Mouse (Mus musculus): Measurements from ENCODE around the gene Adipoq. TPM values are rescaled to one million over a fixed set of nuclear protein-coding genes. Genes with fewer than 3 reads are reported as not detected.
"Not testable (repeated sequence)": the region's sequence is repeated elsewhere in the genome, so short reads cannot be mapped to it uniquely, and the experiment has no call there.

Gene Adipoq
- not detected in 2 replicates for polyA plus RNA-seq (2015; fragmentation: Nextera tagmentation; extraction: Ambion mirVana)

- H3K27ac ChIP-seq (replicated peaks), result no peak within 1 kb of the TSS
- no peaks in the 10 kb centered on the region for H3K9me3 ChIP-seq
- H3K36me3 ChIP-seq, result no peaks in the 10 kb centered on the region
- no peak within 1 kb of the TSS for H3K4me2 ChIP-seq
- H3K4me1 ChIP-seq (replicated peaks), result no peaks in the 10 kb centered on the region
- 86% methylated on average over 3 of the region's 3 CpGs for WGBS
- H3K9ac ChIP-seq, result no peak within 1 kb of the TSS
- H3K27me3 ChIP-seq, result no peaks in the 10 kb centered on the region
- ATAC-seq (ENCODE audit: low read depth), result no peak
- H3K4me3 ChIP-seq, result no peak within 1 kb of the TSS
These were observed at the start of gene Adipoq for GRCm38 (mm10) chr16:23146280-23146679. Gene Adipoq, plus strand, starts transcription at chr16:23146536.

DNA sequence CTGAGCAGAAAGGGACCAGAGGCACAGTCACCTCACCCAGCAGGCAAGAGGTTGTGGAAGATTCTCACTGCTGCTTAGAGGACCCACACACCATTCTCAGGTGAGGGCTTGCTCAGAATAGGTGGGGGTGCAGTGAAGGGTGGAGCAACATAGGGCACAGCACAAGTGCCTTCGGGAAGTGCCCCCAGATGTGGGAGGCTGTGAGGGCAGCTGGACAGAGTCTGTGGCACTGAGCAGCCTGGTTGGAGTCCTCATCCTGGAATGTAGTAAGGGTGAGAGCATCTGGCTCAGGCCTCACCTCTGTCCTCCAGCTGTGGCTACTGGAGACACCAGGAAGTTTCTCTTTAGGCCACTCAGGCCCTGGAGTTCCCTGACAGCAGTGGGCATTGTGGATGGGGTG lies 49.5 kb upstream of the Adipoq start:
- not testable (repeated sequence) for H3K4me3 ChIP-seq; H3K4me2 ChIP-seq; H3K9me3 ChIP-seq; H3K9ac ChIP-seq; H3K27ac ChIP-seq (replicated peaks); ATAC-seq (ENCODE audit: low read depth); H3K36me3 ChIP-seq
- WGBS, result 95% methylated on average over 1 of the region's 1 CpGs
- Histone ChIP-seq H3K27me3 (peaks cover 20% of the 10 kb centered on the region), H3K4me1 (replicated peaks) (peaks cover 14% of the 10 kb centered on the region)

GRCm38 (mm10) chr16:23097290-23098104 lies 48.8 kb upstream of the Adipoq start:
- H3K4me2 ChIP-seq; H3K9me3 ChIP-seq; H3K36me3 ChIP-seq; H3K9ac ChIP-seq; ATAC-seq (ENCODE audit: low read depth); H3K4me3 ChIP-seq; H3K27ac ChIP-seq (replicated peaks): not testable (repeated sequence)
- Histone ChIP-seq H3K4me1 (replicated peaks) (peaks cover 15% of the 10 kb centered on the region), H3K27me3 (peaks cover 20% of the 10 kb centered on the region)
- 83% methylated on average over 8 of the region's 8 CpGs for WGBS

DNA sequence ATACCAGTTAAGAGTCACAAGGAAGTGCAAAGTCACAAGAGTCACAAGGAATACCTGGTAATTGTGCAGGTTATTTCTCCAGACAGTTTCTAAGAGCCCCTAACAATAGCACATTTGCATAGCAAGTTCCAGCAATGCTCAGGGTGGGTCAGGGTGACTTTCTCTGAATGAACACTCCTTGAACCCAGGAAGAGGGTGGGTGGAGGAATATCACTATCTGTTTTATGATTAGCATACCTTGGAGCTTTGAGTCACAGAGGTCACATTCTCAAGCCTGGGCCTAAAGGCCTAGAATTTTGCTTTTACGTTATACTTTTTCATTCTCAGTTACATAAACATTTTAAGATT lies 48.3 kb upstream of the Adipoq start:
- H3K27ac ChIP-seq (replicated peaks); ATAC-seq (ENCODE audit: low read depth); H3K4me3 ChIP-seq; H3K9me3 ChIP-seq; H3K36me3 ChIP-seq; H3K9ac ChIP-seq; H3K4me2 ChIP-seq: not testable (repeated sequence)
- Histone ChIP-seq H3K27me3 (peaks cover 20% of the 10 kb centered on the region), H3K4me1 (replicated peaks) (peaks cover 21% of the 10 kb centered on the region)
- WGBS, result 93% methylated on average over 1 of the region's 1 CpGs

DNA sequence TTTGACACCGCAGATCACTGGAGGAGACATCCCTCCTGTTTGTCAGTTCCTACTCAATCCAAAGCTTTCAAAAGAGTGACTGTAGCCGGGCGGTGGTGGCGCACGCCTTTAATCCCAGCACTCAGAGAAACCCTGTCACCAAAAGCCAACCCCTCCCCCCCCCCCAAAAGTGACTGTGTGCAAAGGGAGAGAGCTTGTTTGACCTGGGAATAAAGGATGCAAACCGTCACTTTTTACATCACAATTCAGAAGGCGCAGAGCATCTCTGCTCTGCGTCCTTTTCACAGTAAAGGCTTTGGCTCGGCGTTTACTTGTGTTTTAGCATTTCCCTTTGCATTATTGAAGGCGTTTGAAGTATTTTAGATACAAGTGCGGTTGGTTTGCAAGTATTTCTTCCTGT lies 46.7 kb upstream of the Adipoq start:
- Histone ChIP-seq H3K4me3 (peak overlapping the region; percentile 29), H3K27ac (replicated peaks) (no peak overlapping the region), H3K36me3 (no peaks in the 10 kb centered on the region), H3K27me3 (peaks cover 20% of the 10 kb centered on the region), H3K9ac (peak overlapping the region; percentile 47), H3K4me1 (replicated peaks) (peaks cover 21% of the 10 kb centered on the region), H3K4me2 (peak overlapping the region; percentile 52), H3K9me3 (no peaks in the 10 kb centered on the region)
- WGBS, result 7% methylated on average over 12 of the region's 12 CpGs
- no peak for ATAC-seq (ENCODE audit: low read depth)

- Histone ChIP-seq H3K4me2 (peak overlapping the region; percentile 52), H3K9me3 (no peaks in the 10 kb centered on the region), H3K27ac (replicated peaks) (no peak overlapping the region), H3K4me1 (replicated peaks) (peaks cover 21% of the 10 kb centered on the region), H3K27me3 (peaks cover 20% of the 10 kb centered on the region), H3K4me3 (peak overlapping the region; percentile 29), H3K9ac (peak overlapping the region; percentile 47), H3K36me3 (no peaks in the 10 kb centered on the region)
- peak; percentile 72; the same call in 1 of the 2 replicates for ATAC-seq (ENCODE audit: low read depth)
- WGBS, result 3% methylated on average over 9 of the region's 9 CpGs
These were observed 46.2 kb upstream of the Adipoq start for GRCm38 (mm10) chr16:23100099-23100575.

GRCm38 (mm10) chr16:23100613-23101012 lies 45.7 kb upstream of the Adipoq start:
- H3K27me3 ChIP-seq, result peaks cover 20% of the 10 kb centered on the region
- no peaks in the 10 kb centered on the region for H3K36me3 ChIP-seq
- H3K4me3 ChIP-seq, result peak overlapping the region; percentile 29
- no peak for ATAC-seq (ENCODE audit: low read depth)
- H3K9me3 ChIP-seq, result no peaks in the 10 kb centered on the region
- no peak overlapping the region for H3K27ac ChIP-seq (replicated peaks)
- H3K9ac ChIP-seq, result peak overlapping the region; percentile 47
- H3K4me2 ChIP-seq, result peak overlapping the region; percentile 52
- WGBS, result 11% methylated on average over 10 of the region's 10 CpGs
- H3K4me1 ChIP-seq (replicated peaks), result peaks cover 21% of the 10 kb centered on the region

DNA sequence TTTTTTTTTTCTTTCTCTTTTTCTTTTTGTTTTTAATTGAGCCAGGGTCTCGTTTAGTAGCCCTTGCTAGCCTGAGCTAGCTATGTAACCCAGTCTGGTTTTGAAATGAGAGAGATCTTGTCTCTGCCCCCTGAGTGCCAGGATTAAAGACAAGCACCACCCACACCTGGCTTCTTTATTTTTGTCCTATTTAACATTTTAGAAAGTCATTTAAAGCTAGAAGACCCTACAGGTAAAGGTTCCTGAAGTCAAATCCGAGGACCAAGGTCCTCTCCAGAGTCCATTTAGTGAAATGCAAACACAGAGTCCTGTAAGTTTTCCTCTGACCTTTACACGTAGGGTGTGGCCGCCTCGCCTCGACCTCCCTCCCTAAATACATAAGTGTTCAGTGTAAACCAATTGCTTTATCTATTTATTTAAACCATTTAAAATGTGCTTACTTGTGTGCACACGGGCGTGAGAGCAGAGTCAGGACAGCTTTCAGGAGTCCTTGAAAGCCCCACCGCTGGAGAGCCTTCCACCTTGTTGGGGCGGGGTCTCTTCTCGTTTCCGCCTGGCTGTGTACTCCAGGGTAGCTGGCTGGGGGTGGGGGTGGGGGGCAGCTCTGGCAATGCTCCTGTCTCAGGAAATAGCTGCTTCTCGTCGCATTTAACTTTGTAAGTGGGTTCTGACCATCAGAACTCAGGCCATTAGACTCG lies 43.8 kb upstream of the Adipoq start:
- Histone ChIP-seq H3K4me2 (peak overlapping the region; percentile 51), H3K27ac (replicated peaks) (no peak overlapping the region), H3K9ac (peak overlapping the region; percentile 59), H3K4me1 (replicated peaks) (peaks cover 25% of the 10 kb centered on the region), H3K27me3 (peaks cover 20% of the 10 kb centered on the region), H3K36me3 (no peaks in the 10 kb centered on the region), H3K4me3 (peak overlapping the region; percentile 24), H3K9me3 (no peaks in the 10 kb centered on the region)
- no peak for ATAC-seq (ENCODE audit: low read depth)
- WGBS, result 16% methylated on average over 15 of the region's 15 CpGs

DNA sequence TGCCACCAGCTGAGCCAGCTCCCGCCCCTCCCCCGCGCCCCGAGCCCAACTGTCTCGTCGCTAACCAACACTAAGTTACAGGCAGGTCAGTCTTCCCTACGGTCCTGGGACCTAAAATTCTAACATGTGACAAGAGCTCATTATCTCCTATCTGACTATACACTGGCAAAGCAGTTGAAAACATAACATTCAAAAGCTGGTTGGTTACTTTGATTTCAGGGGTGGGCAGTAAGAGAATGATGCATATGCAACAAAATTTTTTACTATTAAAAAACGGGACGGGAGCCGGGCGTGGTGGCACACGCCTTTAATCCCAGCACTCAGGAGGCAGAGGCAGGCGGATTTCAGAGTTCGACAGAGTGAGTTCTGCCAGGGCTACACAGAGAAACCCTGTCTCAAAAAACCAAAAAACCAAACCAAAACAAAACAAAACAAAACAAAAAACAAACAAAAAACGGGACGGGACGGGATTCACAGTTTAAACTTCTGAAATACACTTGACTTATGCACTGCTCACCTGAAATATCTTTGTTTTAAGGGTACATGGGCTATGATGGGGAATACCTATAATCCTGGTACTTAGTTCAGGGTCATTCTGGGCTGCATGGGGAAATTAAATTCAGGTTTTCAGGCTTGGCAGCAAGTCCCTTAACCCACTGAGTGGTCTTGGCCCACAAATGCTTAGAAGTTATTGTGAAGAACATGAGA lies 43.1 kb upstream of the Adipoq start:
- no peaks in the 10 kb centered on the region for H3K9me3 ChIP-seq
- no peak overlapping the region for H3K27ac ChIP-seq (replicated peaks)
- peak overlapping the region; percentile 24 for H3K4me3 ChIP-seq
- no peak for ATAC-seq (ENCODE audit: low read depth)
- H3K36me3 ChIP-seq, result no peaks in the 10 kb centered on the region
- peaks cover 25% of the 10 kb centered on the region for H3K4me1 ChIP-seq (replicated peaks)
- peak overlapping the region; percentile 59 for H3K9ac ChIP-seq
- peaks cover 20% of the 10 kb centered on the region for H3K27me3 ChIP-seq
- 45% methylated on average over 17 of the region's 17 CpGs for WGBS
- H3K4me2 ChIP-seq, result peak overlapping the region; percentile 51

DNA sequence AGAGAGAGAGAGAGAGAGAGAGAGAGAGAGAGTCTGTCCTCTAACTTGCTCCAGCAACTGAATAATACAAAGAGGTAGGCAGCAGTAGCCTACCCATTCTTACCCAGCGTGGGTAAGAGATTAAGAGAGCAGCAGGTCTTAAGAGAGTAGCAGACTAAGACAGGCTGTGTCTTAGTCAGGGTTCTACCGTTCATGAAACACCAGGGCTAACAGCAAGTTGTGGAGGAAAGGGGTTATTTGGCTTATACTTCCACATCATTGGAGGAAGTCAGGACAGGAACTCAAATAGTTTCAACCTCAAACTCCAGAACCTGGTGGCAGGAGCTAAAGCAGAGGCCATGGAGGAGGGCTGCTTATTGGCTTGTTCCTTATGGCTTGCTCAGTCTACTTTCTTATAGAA lies 42.5 kb upstream of the Adipoq start:
- 69% methylated on average over 2 of the region's 2 CpGs for WGBS
- no peaks in the 10 kb centered on the region for H3K9me3 ChIP-seq
- no peak for ATAC-seq (ENCODE audit: low read depth)

DNA sequence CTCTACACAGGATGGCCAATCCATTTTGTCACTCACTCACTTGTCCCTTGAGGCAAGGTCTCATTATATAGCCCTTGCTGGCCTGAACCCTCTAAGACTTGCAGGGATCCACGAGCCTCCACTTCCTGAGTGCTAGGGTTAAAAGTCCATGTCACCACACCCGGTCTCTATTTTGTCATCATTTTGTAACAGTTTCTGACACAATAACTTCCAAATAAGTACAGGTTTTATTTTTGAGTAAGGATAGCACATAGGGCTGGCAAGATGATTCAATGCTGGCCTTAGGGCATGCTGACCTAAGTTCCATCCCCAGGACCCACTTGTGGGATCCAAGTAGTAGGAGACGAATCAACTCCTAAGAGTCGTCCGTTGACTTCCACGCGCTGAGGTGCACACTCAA lies 40.2 kb upstream of the Adipoq start:
- Histone ChIP-seq H3K27me3 (peaks cover 4% of the 10 kb centered on the region), H3K4me1 (replicated peaks) (peaks cover 36% of the 10 kb centered on the region), H3K36me3 (peaks cover 23% of the 10 kb centered on the region), H3K27ac (replicated peaks) (no peak overlapping the region), H3K9me3 (no peaks in the 10 kb centered on the region), H3K4me2 (no peak overlapping the region), H3K9ac (no peak overlapping the region), H3K4me3 (no peak overlapping the region)
- no peak for ATAC-seq (ENCODE audit: low read depth)
- 74% methylated on average over 7 of the region's 7 CpGs for WGBS

More for the DNA sequence above, 42.5 kb upstream of the Adipoq start:
- H3K4me1 ChIP-seq (replicated peaks), result peaks cover 27% of the 10 kb centered on the region
- no peak overlapping the region for H3K4me3 ChIP-seq
- peaks cover 1% of the 10 kb centered on the region for H3K36me3 ChIP-seq
- no peak overlapping the region for H3K9ac ChIP-seq
- peaks cover 20% of the 10 kb centered on the region for H3K27me3 ChIP-seq
- no peak overlapping the region for H3K4me2 ChIP-seq
- H3K27ac ChIP-seq (replicated peaks), result no peak overlapping the region
